Mouse (Mus musculus): ENCODE measurements around the gene Itgae.

GRCm38 (mm10) chr11:73099976-73100750, 9.8 kb downstream of the Itgae start:
- TF ChIP-seq MEF2A (IDR thresholded peaks at IDR 0.05; ENCODE audit: borderline replicate concordance, low read depth, low read length) (no peak), CHD2 (IDR thresholded peaks at IDR 0.05; ENCODE audit: low read length) (no peak), POLR2A (IDR thresholded peaks at IDR 0.05; ENCODE audit: low read depth, low read length) (no peak), MYC (IDR thresholded peaks at IDR 0.05; ENCODE audit: low read depth, low read length) (no peak), CTCF (conservative IDR thresholded peaks at IDR 0.05 in 1 of 2, IDR thresholded peaks at IDR 0.05 in 1 of 2; ENCODE audit: low read depth in 2 of 2, low read length in 2 of 2) (no peak), TCF12 (IDR thresholded peaks at IDR 0.05; ENCODE audit: low read depth, low read length) (no peak), KAT2A (IDR thresholded peaks at IDR 0.05; ENCODE audit: insufficient replicate concordance, low read length) (no peak), USF2 (conservative IDR thresholded peaks at IDR 0.05; ENCODE audit: low read depth, low read length) (no peak)

Data from CH12.LX (cell line).